Mouse (Mus musculus) adrenal gland, postnatal 10 days (tissue): ENCODE data around the gene Erich6. TPM values are rescaled to one million over a fixed set of nuclear protein-coding genes. Genes with fewer than 3 reads are reported as not detected.
A peak's percentile ranks its signal among the peaks of the same experiment; 100 is the strongest.

Experiments used
- DNase-seq: peaks from one replicate; pipeline ENCODE4 v3.0.0; 2021; ENCODE audit warnings: mixed read lengths
- long read RNA-seq, 2 experiments: library from polyadenylated mRNA; stranded (forward); transcript quantifications; one replicate each; pipeline ENCODE4 v2.0.0; 2021
- total RNA-seq, 2 experiments: library from RNA; stranded (reverse); gene quantifications; 2 replicates each; pipeline ENCODE4 v1.2.3; 2021

Erich6 gene
- under 1 TPM in 1 of 2 experiments, not detected in 1; 0.12 TPM for total RNA-seq
- long read RNA-seq, experiment 1 = 0 reads
- long read RNA-seq, experiment 2 = 0 reads

- peak; percentile 56 for DNase-seq
These were observed at the start of gene Erich6 for GRCm38 (mm10) chr3:58636406-58637295. Gene Erich6, minus strand, starts transcription at chr3:58637207.

- DNase-seq = no peak
These were observed 49.4 kb upstream of the Erich6 start for GRCm38 (mm10) chr3:58686206-58686921.

GRCm38 (mm10) chr3:58685396-58685795 lies 48.4 kb upstream of the Erich6 start:
- no peak for DNase-seq

- DNase-seq = peak; percentile 44
These were observed 46.3 kb upstream of the Erich6 start for GRCm38 (mm10) chr3:58683346-58683745.

DNA sequence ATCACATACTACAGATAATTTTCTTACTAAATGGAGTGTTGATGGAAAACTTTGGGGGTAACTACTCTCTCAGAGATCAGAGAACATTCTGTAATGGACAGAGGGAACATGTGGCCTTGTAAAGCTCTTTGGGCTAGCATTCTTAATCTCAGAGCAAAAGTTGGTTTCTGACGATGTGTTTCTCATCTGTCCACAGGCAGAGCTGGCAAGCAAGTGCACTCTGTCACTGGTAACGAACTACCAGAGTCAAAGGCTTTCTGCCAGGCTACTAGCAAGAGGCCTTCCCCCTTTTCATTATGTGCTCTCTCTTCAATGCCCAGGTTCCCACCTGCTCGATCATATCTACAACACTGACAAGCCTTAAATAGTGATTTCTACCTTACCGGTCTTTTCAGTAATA lies 45.3 kb upstream of the Erich6 start:
- DNase-seq = peak; percentile 32

- no peak for DNase-seq
These were observed 44.8 kb upstream of the Erich6 start for GRCm38 (mm10) chr3:58681831-58682230.

GRCm38 (mm10) chr3:58680943-58681637 lies 44.1 kb upstream of the Erich6 start:
- no peak for DNase-seq

DNA sequence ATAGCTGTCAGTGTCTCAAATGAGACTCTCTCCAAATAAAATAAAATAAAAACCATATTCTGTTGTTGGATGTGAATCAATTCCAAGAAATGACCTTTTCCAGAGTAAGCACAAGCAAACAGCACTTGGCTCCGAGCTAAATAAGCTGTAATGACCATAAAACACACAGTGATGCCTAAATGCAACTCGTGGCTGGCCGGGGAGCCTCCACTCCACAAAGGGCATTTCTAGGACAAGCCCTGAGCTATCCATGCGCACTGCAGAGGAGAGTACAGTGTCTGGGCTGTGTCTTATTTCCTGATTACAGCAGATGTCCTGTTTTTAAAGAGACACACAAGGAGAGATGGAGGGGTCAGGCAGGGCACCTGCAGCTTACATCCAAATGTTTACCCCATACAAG lies 43.0 kb upstream of the Erich6 start:
- DNase-seq = no peak

DNA sequence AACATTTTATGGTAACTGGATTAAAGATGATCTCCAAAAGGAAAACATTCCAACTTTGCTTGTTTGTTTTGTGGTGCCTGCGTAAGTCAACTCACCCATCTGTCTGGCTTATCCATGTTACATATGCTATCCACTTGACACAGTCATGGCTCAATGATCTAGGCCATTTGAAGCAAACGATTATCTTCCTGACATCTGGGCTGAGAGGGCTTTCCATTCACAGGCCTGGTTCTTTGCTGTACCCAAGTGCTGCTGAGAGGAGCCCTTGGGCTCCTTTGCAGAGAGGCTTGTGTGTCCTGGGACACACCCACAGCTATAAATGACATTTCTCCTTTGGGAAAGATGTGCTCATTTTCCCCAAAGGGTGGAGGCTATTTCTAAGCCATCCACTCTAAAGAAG lies 41.9 kb upstream of the Erich6 start:
- DNase-seq = no peak

DNA sequence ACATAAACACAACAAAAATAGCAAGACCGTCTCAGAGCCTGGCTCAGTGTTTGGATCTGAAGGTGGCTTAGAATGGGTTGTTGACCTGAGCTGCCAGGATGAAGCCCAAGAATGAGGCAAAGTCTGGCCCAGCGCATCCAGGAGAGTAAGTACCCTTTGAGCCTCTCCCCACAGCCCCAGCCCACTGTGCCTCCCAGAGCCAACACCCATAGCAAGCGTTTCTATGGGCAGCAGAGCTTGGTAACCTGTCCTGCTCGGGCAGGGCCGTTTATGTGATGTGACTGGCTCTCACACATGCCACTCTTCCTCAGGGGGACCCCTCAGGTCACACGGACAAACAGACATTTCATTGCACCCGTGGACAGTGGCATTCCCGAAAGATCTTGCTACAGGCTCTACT lies 41.4 kb upstream of the Erich6 start:
- no peak for DNase-seq

DNA sequence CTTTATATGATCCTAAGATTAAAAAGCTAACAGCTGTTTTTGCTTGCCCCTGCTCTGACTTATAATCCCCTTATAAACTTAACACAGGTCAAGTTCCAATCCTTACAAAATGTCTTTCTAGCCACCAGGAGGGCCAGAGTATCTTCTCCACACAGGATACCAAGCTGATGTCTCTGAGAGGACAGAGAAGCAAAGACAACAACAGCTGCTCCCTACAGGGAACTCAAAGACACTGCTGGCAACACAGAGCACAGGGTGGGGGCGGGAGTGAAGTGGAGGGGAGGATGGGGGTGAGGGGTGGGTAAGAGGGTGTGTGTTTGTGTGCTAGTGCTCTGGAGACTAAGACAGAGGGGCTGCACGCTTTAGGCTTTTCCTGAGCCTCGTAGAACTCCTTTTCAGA lies 40.6 kb upstream of the Erich6 start:
- DNase-seq = no peak

GRCm38 (mm10) chr3:58673295-58673694 lies 36.3 kb upstream of the Erich6 start:
- DNase-seq = no peak

GRCm38 (mm10) chr3:58672481-58673183 lies 35.6 kb upstream of the Erich6 start:
- DNase-seq = no peak

DNA sequence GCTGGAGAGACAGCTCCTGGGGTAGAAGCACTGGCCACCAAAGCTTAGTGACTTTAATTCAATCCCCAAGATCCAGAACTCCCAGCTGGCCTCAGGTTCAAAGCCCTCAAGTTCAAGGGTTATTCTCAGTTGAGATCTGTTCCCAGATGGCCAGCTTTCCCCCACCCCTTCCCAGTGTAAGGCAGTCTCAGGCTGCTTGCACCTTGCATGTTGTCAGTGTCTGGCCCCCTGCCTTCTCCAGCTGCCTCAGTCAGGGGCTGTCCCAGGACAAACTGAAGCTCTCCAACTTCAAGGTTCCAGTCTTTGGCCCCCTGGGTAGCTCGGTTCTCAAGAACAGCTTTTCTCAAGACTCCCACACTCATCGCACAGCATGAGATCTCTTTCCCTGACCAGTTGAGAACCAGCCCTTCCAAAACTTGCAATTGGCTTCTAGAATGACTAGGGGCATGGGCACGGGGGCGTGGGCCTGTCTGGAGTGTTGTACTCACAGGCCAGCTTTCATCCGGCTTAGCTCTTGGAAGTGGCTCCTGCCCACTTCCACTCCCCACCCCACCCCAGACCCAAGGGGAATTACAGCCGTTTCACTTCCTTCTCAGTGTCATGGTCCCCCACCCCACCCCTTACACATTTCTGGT lies 34.7 kb upstream of the Erich6 start:
- no peak for DNase-seq

DNA sequence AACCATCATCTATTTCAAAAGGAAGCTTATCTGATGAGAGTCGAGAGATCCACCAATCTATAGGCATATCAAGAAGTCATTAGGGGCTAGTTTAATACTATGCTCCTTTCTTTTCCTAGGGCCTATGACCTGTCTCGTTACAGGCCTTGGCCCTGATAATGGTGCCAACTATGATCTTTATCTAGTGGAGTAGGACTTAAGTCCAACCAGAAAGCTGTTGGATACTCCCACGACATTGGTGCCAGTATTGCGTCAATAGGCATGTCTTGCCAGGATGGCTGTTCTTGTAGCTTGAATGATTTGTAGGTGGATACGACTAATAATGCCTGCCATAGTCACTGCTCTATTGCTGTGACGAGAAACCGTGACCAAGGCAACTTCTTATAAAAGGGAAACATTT lies 27.0 kb upstream of the Erich6 start:
- DNase-seq = no peak

DNA sequence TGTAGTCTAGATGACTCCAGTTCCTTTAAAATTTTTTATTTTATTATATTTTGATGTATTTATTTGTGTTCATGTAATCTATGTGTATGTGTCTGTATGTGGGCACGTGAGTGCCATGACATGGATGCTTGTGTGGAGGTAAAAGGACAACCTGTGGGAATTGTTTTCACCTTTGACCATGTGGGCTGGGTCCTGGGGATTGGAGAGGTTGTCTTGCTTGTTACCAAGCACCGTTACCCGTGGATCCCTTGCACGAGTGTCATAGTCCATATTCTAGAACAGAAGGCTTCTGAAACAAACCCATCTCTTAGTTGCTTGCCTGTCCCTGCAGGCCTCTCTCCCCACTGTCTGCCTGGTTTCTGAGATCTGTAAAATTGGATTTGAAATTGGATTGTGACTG lies 23.6 kb upstream of the Erich6 start:
- DNase-seq = no peak

DNA sequence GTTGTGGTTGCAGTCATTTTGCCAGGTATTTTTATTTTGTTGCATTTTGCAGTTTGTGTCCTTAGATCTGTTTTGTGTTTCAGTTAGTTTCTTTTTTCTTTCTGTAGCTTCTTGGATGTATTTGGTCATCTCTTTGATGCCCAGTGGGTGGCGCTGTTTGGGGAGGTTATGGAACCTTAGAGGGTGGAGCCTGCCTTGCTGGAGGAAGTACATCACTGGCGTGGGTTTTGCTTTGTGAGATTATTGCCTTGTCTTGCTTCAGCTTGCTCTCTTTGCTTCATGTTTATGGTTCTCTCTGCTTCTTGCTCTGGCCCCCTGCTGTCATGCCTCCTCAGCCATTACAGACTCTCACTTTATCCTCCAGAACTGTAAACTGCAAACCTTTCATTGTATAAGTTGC lies 20.3 kb upstream of the Erich6 start:
- DNase-seq = peak; percentile 70

DNA sequence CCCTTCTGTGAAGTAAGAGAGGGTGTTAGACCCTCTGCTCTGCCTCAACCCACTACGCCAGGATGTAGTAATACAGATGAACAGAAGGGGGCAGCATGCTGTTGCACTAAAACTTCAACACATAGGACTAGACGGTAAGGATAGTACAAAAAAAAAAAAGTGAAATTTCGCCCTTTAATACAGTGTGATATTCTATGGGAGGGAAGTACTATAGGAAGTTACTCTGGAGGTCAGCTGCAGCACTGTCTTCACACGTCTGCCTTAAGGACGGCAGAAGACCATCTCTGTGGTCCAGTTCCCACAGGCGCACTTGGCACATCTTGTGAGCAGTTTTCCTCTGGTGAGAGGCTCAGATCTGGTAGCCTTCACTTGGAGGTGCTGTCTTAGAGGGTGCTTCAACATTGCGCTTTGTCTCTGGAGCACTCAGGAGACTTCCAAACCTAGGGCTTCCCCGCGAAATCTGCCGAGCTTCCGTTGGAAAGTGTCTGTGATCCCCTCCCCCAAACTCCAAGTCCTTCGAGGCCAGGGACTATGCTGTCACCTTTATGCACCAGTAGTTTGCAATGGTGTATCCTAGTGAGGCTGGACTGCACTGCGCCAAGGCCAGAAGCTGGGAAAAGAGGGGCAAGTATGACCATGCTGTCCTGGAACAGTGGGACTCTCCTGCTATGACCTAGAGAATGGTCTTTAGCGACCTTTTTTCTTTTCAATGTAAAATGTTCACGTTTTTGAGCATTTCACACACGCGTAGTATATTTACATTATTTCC lies 18.5 kb upstream of the Erich6 start:
- peak; percentile 80 for DNase-seq

GRCm38 (mm10) chr3:58653907-58654306 lies 16.9 kb upstream of the Erich6 start:
- peak; percentile 73 for DNase-seq

GRCm38 (mm10) chr3:58650328-58650727 lies 13.3 kb upstream of the Erich6 start:
- no peak for DNase-seq

DNA sequence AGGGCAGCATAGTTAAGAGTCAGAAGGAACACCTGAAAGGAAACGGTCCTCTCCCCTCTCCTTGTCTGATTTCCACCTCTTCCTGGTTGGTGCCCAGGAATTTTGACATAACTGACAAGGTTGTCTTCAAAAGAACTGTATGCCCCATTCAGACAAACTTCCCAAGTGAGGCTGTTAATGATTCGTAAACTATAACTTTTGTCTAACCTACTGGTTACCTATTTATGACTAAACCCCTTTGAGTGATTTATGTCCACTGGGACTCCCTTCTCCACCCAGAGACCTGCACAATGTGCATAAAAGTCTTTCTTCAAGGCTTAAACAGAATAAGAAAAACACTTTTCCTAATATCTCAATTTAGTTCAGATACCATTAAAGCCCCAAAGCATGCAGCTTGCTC lies 10.2 kb upstream of the Erich6 start:
- DNase-seq = no peak
